Mouse (Mus musculus) cerebellum, adult 2 months (tissue): ENCODE data around the gene Ahcyl2.

Experiments used
- CTCF ChIP-seq: fragments of 200-500 bp; IDR thresholded peaks from 2 replicates; pipeline ENCODE4 v1.5.1; 2011; ENCODE audit warnings: low read depth, mild to moderate bottlenecking, control low read depth, low read length, moderate library complexity, borderline replicate concordance; ENCODE audit not compliant: insufficient read depth
- POLR2A ChIP-seq: fragments of 200-500 bp; IDR thresholded peaks from 2 replicates; pipeline ENCODE4 v1.6.1; 2011; ENCODE audit warnings: low read length, control low read depth, borderline replicate concordance; ENCODE audit not compliant: insufficient read depth

DNA sequence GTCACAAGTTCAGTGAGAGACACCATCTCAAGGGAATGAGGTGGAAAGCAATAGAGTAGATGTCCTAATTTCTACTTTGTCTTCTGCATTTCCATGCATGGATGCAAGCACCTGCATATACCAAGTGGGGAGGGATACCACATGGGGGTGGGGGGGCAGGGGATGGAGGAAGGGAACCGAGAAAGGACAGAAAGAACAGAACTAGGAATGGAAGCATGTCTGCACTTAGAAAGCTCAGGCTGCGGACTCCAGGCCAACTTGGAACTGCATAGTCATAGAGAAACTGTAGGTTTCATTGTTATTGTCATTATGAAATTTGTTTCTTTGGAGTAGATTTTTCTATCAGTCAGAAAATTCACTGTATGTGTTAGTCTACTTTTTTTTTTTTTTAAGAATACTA, 69.8 kb downstream of the Ahcyl2 start:
- TF ChIP-seq POLR2A: no peak
- TF ChIP-seq CTCF: no peak
